Mouse (Mus musculus): ENCODE measurements around the gene Dap. TPM values are rescaled to one million over a fixed set of nuclear protein-coding genes. Genes with fewer than 3 reads are reported as not detected.
A peak's percentile ranks its signal among the peaks of the same experiment; 100 is the strongest.

Gene Dap
- polyA plus RNA-seq, 1 experiment from 2014 or later, result 36.2 TPM

DNA sequence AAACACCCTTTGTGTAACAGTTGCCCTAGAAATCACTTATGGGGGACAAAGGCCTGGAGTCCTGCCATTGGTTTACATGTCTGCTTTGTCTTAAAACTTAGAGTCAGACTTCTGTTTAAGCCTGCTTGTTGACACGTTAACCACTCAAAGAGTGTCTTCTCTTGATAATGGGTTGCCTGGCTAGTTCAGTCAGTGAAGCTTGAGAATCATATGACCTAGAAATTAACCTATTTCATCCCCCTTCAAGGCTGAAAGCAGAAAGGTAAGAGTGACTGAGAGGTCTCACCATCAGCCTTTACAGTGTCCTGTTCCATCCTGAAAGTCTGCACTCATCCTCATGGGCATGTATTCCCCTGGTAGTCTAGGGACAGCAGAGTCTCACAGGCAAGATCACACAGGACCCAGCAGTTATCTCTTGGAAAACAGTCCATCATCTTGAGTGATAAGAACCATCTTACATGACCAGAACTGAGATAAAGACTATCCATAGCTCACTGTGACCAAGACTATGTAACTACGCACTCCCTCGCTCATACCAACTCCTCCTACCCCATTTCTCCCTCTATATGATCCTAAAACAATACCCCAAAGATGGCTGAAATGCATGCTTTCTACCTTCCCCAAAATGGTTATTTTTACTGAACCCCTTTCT is 10.4 kb upstream of the Dap start:
- no peaks in the 10 kb centered on the region for H3K4me1 ChIP-seq (replicated peaks; ENCODE audit: control insufficient read depth, insufficient read depth, low read length)
- no peak overlapping the region for H3K9ac ChIP-seq
- no peak overlapping the region for H3K4me2 ChIP-seq (replicated peaks)
- no peak for ATAC-seq (ENCODE audit: low FRiP score)
- H3K27me3 ChIP-seq (ENCODE audit: control insufficient read depth, insufficient read depth, low read length), result no peaks in the 10 kb centered on the region
- WGBS, result 86% methylated on average over 3 of the region's 3 CpGs
- no peak for DNase-seq (ENCODE audit: low spot score)
- no peak overlapping the region for H3K4me3 ChIP-seq (replicated peaks; ENCODE audit: low read length)
- H3K9me3 ChIP-seq (ENCODE audit: control insufficient read depth, low read length), result no peaks in the 10 kb centered on the region
- H3K27ac ChIP-seq, result no peak overlapping the region
- H3K36me3 ChIP-seq (replicated peaks; ENCODE audit: control insufficient read depth, insufficient read depth), result no peaks in the 10 kb centered on the region

DNA sequence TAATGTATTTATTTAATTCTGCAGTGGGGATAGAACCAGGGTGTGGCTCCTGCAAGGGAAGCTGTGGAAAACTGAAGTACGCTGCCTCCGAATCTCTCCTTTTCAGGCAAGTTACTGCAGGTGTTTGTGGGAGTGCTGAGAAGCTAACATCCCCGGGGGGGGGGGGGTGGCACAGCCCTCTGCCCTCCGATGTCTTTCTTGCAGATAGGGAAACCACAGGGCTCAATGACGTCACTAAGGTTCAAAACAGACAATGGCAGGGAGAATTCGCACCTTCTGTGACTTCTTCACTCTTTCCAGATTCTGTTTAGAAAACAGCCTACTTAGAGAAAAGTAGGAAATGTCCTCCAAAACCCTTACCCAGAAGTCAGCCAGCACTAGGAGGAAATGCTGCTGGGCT is 1.9 kb upstream of the Dap start:
- no peaks in the 10 kb centered on the region for H3K9me3 ChIP-seq (ENCODE audit: control insufficient read depth, low read length)
- ATAC-seq (ENCODE audit: low FRiP score), result no peak
- H3K4me2 ChIP-seq (replicated peaks), result no peak overlapping the region

GRCm38 (mm10) chr15:31223596-31224134 is 449 bp upstream of the Dap start:
- H3K27me3 ChIP-seq (ENCODE audit: control insufficient read depth, insufficient read depth, low read length), result no peaks in the 10 kb centered on the region
- H3K9me3 ChIP-seq (ENCODE audit: control insufficient read depth, low read length), result no peaks in the 10 kb centered on the region
- peaks cover 12% of the 10 kb centered on the region for H3K4me1 ChIP-seq (replicated peaks; ENCODE audit: control insufficient read depth, insufficient read depth, low read length)
- DNase-seq (ENCODE audit: low spot score) (no peak), ATAC-seq (ENCODE audit: low FRiP score) (0 out of 2 replicates have a peak, but pooled peaks have one; percentile 1)
- H3K36me3 ChIP-seq (replicated peaks; ENCODE audit: control insufficient read depth, insufficient read depth), result no peaks in the 10 kb centered on the region
- peak overlapping the region; percentile 79 for H3K4me2 ChIP-seq (replicated peaks)
- 48% methylated on average over 15 of the region's 15 CpGs for WGBS
- H3K9ac ChIP-seq, result peak overlapping the region; percentile 94
- H3K4me3 ChIP-seq (replicated peaks; ENCODE audit: low read length), result peak overlapping the region; percentile 83
- peak overlapping the region; percentile 88 for H3K27ac ChIP-seq

More for the DNA sequence above, 1.9 kb upstream of the Dap start:
- Histone ChIP-seq H3K4me3 (replicated peaks; ENCODE audit: low read length) (no peak overlapping the region), H3K36me3 (replicated peaks; ENCODE audit: control insufficient read depth, insufficient read depth) (no peaks in the 10 kb centered on the region), H3K27me3 (ENCODE audit: control insufficient read depth, insufficient read depth, low read length) (no peaks in the 10 kb centered on the region), H3K27ac (no peak overlapping the region), H3K4me1 (replicated peaks; ENCODE audit: control insufficient read depth, insufficient read depth, low read length) (peaks cover 12% of the 10 kb centered on the region), H3K9ac (no peak overlapping the region)
- WGBS, result 83% methylated on average over 6 of the region's 6 CpGs
- DNase-seq (ENCODE audit: low spot score), result no peak

GRCm38 (mm10) chr15:31224806-31225642 is 910 bp downstream of the Dap start:
- Histone ChIP-seq H3K9me3 (ENCODE audit: control insufficient read depth, low read length) (no peaks in the 10 kb centered on the region), H3K4me1 (replicated peaks; ENCODE audit: control insufficient read depth, insufficient read depth, low read length) (peaks cover 12% of the 10 kb centered on the region), H3K4me2 (replicated peaks) (peak overlapping the region; percentile 79), H3K9ac (peak overlapping the region; percentile 94), H3K4me3 (replicated peaks; ENCODE audit: low read length) (peak overlapping the region; percentile 83), H3K27ac (peak overlapping the region; percentile 88), H3K36me3 (replicated peaks; ENCODE audit: control insufficient read depth, insufficient read depth) (no peaks in the 10 kb centered on the region), H3K27me3 (ENCODE audit: control insufficient read depth, insufficient read depth, low read length) (no peaks in the 10 kb centered on the region)
- peak; percentile 46 for DNase-seq (ENCODE audit: low spot score)
- 34% methylated on average over 13 of the region's 13 CpGs for WGBS
- no peak for ATAC-seq (ENCODE audit: low FRiP score)

GRCm38 (mm10) chr15:31225643-31226325 is 1.7 kb downstream of the Dap start:
- 79% methylated on average over 4 of the region's 4 CpGs for WGBS
- H3K4me2 ChIP-seq (replicated peaks), result peak overlapping the region; percentile 79
- peaks cover 12% of the 10 kb centered on the region for H3K4me1 ChIP-seq (replicated peaks; ENCODE audit: control insufficient read depth, insufficient read depth, low read length)
- H3K9me3 ChIP-seq (ENCODE audit: control insufficient read depth, low read length), result no peaks in the 10 kb centered on the region
- H3K27me3 ChIP-seq (ENCODE audit: control insufficient read depth, insufficient read depth, low read length), result no peaks in the 10 kb centered on the region
- ATAC-seq (ENCODE audit: low FRiP score) (no peak), DNase-seq (ENCODE audit: low spot score) (no peak)
- no peak overlapping the region for H3K4me3 ChIP-seq (replicated peaks; ENCODE audit: low read length)
- no peak overlapping the region for H3K27ac ChIP-seq
- no peak overlapping the region for H3K9ac ChIP-seq
- H3K36me3 ChIP-seq (replicated peaks; ENCODE audit: control insufficient read depth, insufficient read depth), result no peaks in the 10 kb centered on the region

DNA sequence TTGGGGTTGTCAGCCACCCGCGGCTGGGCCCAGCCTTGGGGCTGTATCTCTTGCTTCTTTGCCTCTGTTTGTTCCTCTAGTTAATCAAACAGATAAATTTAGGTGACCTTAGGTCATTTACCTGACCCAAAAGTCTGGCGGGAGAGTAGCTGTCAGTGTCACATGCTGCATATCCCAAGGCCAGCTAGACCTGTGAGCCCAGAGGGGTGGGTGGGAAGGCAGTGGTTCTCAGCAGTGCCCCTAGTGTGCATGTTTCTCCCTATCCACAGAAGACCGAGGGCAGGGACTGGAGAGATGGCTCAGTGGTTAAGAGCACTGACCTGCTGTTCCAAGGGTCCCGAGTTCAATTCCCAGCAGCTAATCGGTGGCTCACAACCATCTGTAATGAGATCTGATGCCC is 2.4 kb downstream of the Dap start:
- 0 out of 2 replicates have a peak overlapping the region, but pooled peaks have one; percentile 19 for H3K4me2 ChIP-seq (replicated peaks)

GRCm38 (mm10) chr15:31227793-31228192 is 3.7 kb downstream of the Dap start:
- Histone ChIP-seq H3K27ac (no peak overlapping the region), H3K4me1 (replicated peaks; ENCODE audit: control insufficient read depth, insufficient read depth, low read length) (peaks cover 12% of the 10 kb centered on the region), H3K9ac (no peak overlapping the region), H3K36me3 (replicated peaks; ENCODE audit: control insufficient read depth, insufficient read depth) (no peaks in the 10 kb centered on the region), H3K9me3 (ENCODE audit: control insufficient read depth, low read length) (no peaks in the 10 kb centered on the region), H3K4me3 (replicated peaks; ENCODE audit: low read length) (no peak overlapping the region), H3K4me2 (replicated peaks) (no peak overlapping the region), H3K27me3 (ENCODE audit: control insufficient read depth, insufficient read depth, low read length) (no peaks in the 10 kb centered on the region)
- no peak for ATAC-seq (ENCODE audit: low FRiP score)
- no peak for DNase-seq (ENCODE audit: low spot score)
- 94% methylated on average over 8 of the region's 8 CpGs for WGBS

More for the DNA sequence above, 2.4 kb downstream of the Dap start:
- WGBS, result 81% methylated on average over 6 of the region's 6 CpGs
- H3K9me3 ChIP-seq (ENCODE audit: control insufficient read depth, low read length), result no peaks in the 10 kb centered on the region
- H3K27ac ChIP-seq, result no peak overlapping the region
- no peak overlapping the region for H3K4me3 ChIP-seq (replicated peaks; ENCODE audit: low read length)
- no peaks in the 10 kb centered on the region for H3K27me3 ChIP-seq (ENCODE audit: control insufficient read depth, insufficient read depth, low read length)
- H3K9ac ChIP-seq, result no peak overlapping the region
- H3K4me1 ChIP-seq (replicated peaks; ENCODE audit: control insufficient read depth, insufficient read depth, low read length), result peaks cover 12% of the 10 kb centered on the region
- ATAC-seq (ENCODE audit: low FRiP score) (no peak), DNase-seq (ENCODE audit: low spot score) (no peak)
- H3K36me3 ChIP-seq (replicated peaks; ENCODE audit: control insufficient read depth, insufficient read depth), result no peaks in the 10 kb centered on the region

DNA sequence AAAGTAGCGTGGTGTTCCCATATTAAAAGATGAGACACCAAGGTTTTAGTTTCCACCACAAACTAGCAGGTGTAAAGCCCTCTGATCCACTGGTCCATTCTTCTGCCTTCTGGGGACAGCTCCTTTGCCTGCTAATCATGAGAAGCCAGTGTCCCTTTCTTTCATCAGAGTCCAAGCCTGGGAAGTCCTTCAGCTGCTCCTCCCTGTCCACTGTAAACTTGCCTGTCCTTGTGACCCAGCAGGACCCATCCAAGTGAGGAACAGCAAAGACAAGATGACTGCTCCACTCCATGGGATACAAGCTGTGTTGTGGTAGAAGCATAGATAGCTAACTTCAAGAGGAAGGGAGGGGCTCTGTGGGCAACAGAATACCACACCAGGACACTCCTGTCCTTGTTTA is 8.9 kb downstream of the Dap start:
- H3K27ac ChIP-seq, result no peak overlapping the region
- H3K4me1 ChIP-seq (replicated peaks; ENCODE audit: control insufficient read depth, insufficient read depth, low read length), result no peaks in the 10 kb centered on the region
- no peak overlapping the region for H3K9ac ChIP-seq
- WGBS, result 100% methylated on average over 1 of the region's 1 CpGs
- ATAC-seq (ENCODE audit: low FRiP score) (no peak), DNase-seq (ENCODE audit: low spot score) (no peak)
- no peak overlapping the region for H3K4me3 ChIP-seq (replicated peaks; ENCODE audit: low read length)
- no peaks in the 10 kb centered on the region for H3K9me3 ChIP-seq (ENCODE audit: control insufficient read depth, low read length)
- H3K36me3 ChIP-seq (replicated peaks; ENCODE audit: control insufficient read depth, insufficient read depth), result no peaks in the 10 kb centered on the region
- H3K27me3 ChIP-seq (ENCODE audit: control insufficient read depth, insufficient read depth, low read length), result no peaks in the 10 kb centered on the region
- H3K4me2 ChIP-seq (replicated peaks), result no peak overlapping the region

All from hindbrain, embryonic 14.5 days (tissue).